Mouse (Mus musculus): Measurements from ENCODE around the gene Maco1. TPM values are rescaled to one million over a fixed set of nuclear protein-coding genes. Genes with fewer than 3 reads are reported as not detected.

Gene Maco1
- polyA plus RNA-seq, 1 experiment from 2014 or later = 34.4 TPM

GRCm38 (mm10) chr4:134793213-134793956, 59.8 kb downstream of the Maco1 start:
- H3K36me3 ChIP-seq (ENCODE audit: insufficient read depth) = no peaks in the 10 kb centered on the region
- no peak for ATAC-seq (ENCODE audit: insufficient read depth)
- no peak overlapping the region for H3K9ac ChIP-seq
- H3K27me3 ChIP-seq (ENCODE audit: insufficient read depth, low read length) = no peaks in the 10 kb centered on the region
- 41% methylated on average over 10 of the region's 10 CpGs for whole genome bisulfite sequencing
- 0 out of 2 replicates have a peak, but pooled peaks cover 4% of the 10 kb centered on the region for H3K4me1 ChIP-seq (ENCODE audit: insufficient read depth)
- no peak overlapping the region for H3K4me2 ChIP-seq
- H3K4me3 ChIP-seq (ENCODE audit: low read depth, low read length) = no peak overlapping the region
- DNase-seq = peak; percentile 85
- H3K27ac ChIP-seq (ENCODE audit: low read depth) = no peak overlapping the region
- TF ChIP-seq CTCF (IDR thresholded peaks at IDR 0.05; ENCODE audit: low read depth) = peak; percentile 85
- no peaks in the 10 kb centered on the region for H3K9me3 ChIP-seq (ENCODE audit: low read depth, low read length)

DNA sequence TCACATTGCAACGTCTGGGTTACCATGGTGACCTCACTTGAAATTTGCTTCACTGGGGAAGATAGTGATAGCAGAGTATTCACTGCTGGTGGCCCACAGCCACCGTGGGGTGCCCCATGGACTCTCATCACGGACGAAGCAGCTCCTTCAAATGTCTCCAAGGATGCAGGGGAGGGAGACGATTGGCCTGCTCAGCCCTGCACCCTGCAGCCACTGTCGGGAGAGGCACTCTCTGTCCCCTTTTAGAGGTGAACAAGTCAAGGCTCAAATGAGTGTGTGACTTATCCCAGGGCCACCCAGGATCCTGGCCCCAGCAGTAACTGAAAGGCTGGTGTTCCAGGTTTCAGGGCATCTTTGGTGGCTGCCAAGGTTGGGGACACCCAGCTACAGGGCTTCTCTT, 61.4 kb downstream of the Maco1 start:
- H3K36me3 ChIP-seq (ENCODE audit: insufficient read depth) = no peaks in the 10 kb centered on the region

DNA sequence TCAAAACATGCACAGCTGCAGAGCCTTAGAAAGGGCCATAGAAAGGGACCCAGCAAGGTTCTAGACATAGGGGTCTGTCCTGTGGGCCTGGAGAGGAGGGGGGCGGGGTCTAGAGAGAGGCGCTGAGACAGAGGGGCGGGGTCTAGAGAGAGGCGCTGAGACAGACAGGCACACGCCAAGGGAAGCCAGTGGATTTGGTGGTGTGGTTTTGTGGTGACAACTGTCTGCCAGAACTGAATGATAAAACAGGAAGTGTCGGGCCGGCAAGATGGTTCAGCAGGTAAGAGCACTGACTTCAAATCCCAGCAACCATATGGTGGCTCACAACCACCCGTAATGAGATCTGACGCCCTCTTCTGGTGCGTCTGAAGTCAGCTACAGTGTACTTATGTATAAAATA, 66.2 kb downstream of the Maco1 start:
- WGBS = 31% methylated on average over 10 of the region's 10 CpGs
- ATAC-seq (ENCODE audit: insufficient read depth) = peak; percentile 47; the same call in 1 of the 2 replicates

More for the DNA sequence above, 61.4 kb downstream of the Maco1 start:
- no peak for TF ChIP-seq CTCF (IDR thresholded peaks at IDR 0.05; ENCODE audit: low read depth)
- H3K4me2 ChIP-seq = no peak overlapping the region
- H3K9ac ChIP-seq = no peak overlapping the region
- H3K27me3 ChIP-seq (ENCODE audit: insufficient read depth, low read length) = no peaks in the 10 kb centered on the region
- ATAC-seq (ENCODE audit: insufficient read depth) (no peak), DNase-seq (no peak)
- WGBS = 42% methylated on average over 6 of the region's 6 CpGs
- H3K4me1 ChIP-seq (ENCODE audit: insufficient read depth) = no peaks in the 10 kb centered on the region
- H3K9me3 ChIP-seq (ENCODE audit: low read depth, low read length) = no peaks in the 10 kb centered on the region
- H3K4me3 ChIP-seq (ENCODE audit: low read depth, low read length) = no peak overlapping the region
- no peak overlapping the region for H3K27ac ChIP-seq (ENCODE audit: low read depth)

DNA sequence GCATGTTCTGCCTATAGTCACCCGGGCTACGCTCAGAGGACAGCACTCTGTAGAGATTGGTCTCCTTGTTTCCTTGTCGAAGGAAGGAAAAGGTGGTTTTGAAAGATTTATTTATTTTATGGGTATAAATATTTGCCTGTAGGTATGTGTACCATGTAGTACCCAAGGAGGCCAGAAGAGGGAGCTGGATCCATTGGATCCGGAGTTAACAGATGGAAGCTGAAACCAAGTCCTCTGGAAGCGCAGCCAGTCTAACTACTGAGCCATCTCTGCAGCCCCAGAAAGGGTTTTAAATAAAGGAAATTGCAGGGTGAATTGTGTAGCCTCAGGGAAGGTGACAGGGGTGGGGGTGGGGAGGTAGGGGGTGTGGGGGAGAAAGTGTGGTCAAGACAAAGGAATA, 68.4 kb downstream of the Maco1 start:
- Histone ChIP-seq H3K36me3 (ENCODE audit: insufficient read depth) (no peaks in the 10 kb centered on the region), H3K27me3 (ENCODE audit: insufficient read depth, low read length) (no peaks in the 10 kb centered on the region), H3K9ac (no peak overlapping the region), H3K27ac (ENCODE audit: low read depth) (no peak overlapping the region), H3K4me3 (ENCODE audit: low read depth, low read length) (no peak overlapping the region), H3K4me1 (ENCODE audit: insufficient read depth) (no peaks in the 10 kb centered on the region), H3K4me2 (no peak overlapping the region), H3K9me3 (ENCODE audit: low read depth, low read length) (no peaks in the 10 kb centered on the region)
- WGBS = 49% methylated on average over 5 of the region's 5 CpGs
- DNase-seq (peak; percentile 77), ATAC-seq (ENCODE audit: insufficient read depth) (no peak)
- TF ChIP-seq CTCF (IDR thresholded peaks at IDR 0.05; ENCODE audit: low read depth) = peak; percentile 57

More for the DNA sequence above, 66.2 kb downstream of the Maco1 start:
- Histone ChIP-seq H3K4me2 (no peak overlapping the region), H3K27ac (ENCODE audit: low read depth) (no peak overlapping the region), H3K9me3 (ENCODE audit: low read depth, low read length) (no peaks in the 10 kb centered on the region), H3K36me3 (ENCODE audit: insufficient read depth) (no peaks in the 10 kb centered on the region), H3K27me3 (ENCODE audit: insufficient read depth, low read length) (no peaks in the 10 kb centered on the region), H3K9ac (no peak overlapping the region), H3K4me3 (ENCODE audit: low read depth, low read length) (no peak overlapping the region), H3K4me1 (ENCODE audit: insufficient read depth) (no peaks in the 10 kb centered on the region)
- no peak for DNase-seq
- no peak for TF ChIP-seq CTCF (IDR thresholded peaks at IDR 0.05; ENCODE audit: low read depth)

GRCm38 (mm10) chr4:134779136-134779934, 73.8 kb downstream of the Maco1 start:
- no peaks in the 10 kb centered on the region for H3K9me3 ChIP-seq (ENCODE audit: low read depth, low read length)
- ATAC-seq (ENCODE audit: insufficient read depth) (no peak), DNase-seq (peak; percentile 67)
- peaks cover 8% of the 10 kb centered on the region; the same call in 1 of the 2 replicates for H3K4me1 ChIP-seq (ENCODE audit: insufficient read depth)
- no peak overlapping the region for H3K9ac ChIP-seq
- no peak overlapping the region for H3K4me3 ChIP-seq (ENCODE audit: low read depth, low read length)
- no peak for TF ChIP-seq CTCF (IDR thresholded peaks at IDR 0.05; ENCODE audit: low read depth)
- H3K27me3 ChIP-seq (ENCODE audit: insufficient read depth, low read length) = no peaks in the 10 kb centered on the region
- H3K36me3 ChIP-seq (ENCODE audit: insufficient read depth) = no peaks in the 10 kb centered on the region
- H3K4me2 ChIP-seq = no peak overlapping the region
- peak overlapping the region; percentile 38; the same call in 1 of the 2 replicates for H3K27ac ChIP-seq (ENCODE audit: low read depth)
- WGBS = 47% methylated on average over 14 of the region's 14 CpGs

DNA sequence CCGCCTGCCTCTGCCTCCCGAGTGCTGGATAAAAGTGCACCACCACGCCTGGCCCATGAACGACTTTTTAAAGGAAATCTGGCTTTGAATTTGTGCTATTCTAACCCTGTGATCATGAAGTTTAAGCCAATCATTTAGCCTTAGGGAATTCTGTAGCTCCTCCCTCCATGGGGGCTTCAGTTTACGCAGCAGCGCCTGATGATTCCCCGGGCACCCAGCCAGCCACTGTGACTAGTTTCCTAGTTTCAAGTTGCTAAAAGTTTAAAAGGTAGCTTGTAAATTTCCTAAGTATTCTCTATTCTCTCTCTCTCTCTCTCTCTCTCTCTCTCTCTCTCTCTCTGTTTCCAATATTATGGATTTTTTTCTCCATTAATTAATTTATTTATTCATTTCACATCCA, 76.9 kb downstream of the Maco1 start:
- no peak overlapping the region for H3K4me3 ChIP-seq (ENCODE audit: low read depth, low read length)
- H3K9me3 ChIP-seq (ENCODE audit: low read depth, low read length) = no peaks in the 10 kb centered on the region
- TF ChIP-seq CTCF (IDR thresholded peaks at IDR 0.05; ENCODE audit: low read depth) = no peak
- H3K27ac ChIP-seq (ENCODE audit: low read depth) = peak overlapping the region; percentile 1; the same call in 1 of the 2 replicates
- 38% methylated on average over 7 of the region's 7 CpGs for WGBS
- H3K36me3 ChIP-seq (ENCODE audit: insufficient read depth) = no peaks in the 10 kb centered on the region
- ATAC-seq (ENCODE audit: insufficient read depth) = peak; percentile 32; the same call in 1 of the 2 replicates
- H3K27me3 ChIP-seq (ENCODE audit: insufficient read depth, low read length) = no peaks in the 10 kb centered on the region
- no peak overlapping the region for H3K9ac ChIP-seq
- H3K4me2 ChIP-seq = no peak overlapping the region
- DNase-seq = peak; percentile 91
- peaks cover 8% of the 10 kb centered on the region; the same call in 1 of the 2 replicates for H3K4me1 ChIP-seq (ENCODE audit: insufficient read depth)

Measured in lung, embryonic 14.5 days (tissue).